Mouse (Mus musculus): ENCODE measurements around the gene Prkcz.

Prkcz gene

DNA sequence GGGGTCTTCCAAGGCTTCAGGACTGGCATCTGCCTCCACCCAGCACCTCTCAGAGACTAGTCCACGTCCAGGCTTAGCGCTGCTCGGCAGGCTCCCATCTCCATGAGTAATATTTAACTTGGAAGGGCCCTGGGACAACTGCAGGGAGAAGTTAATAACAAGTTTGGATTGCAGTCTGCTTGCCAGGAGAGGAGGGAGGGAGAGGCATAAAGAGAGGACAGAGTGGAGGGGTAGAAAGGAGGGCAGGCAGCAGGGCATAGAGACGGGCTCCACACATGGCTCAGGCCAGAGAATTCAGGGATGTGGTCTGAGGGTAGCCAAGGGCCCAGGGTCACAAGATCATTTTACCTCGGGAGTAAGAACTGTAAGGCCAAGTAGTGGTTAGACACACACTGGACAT, 122.9 kb downstream of the Prkcz start:
- DNase-seq, result no peak

DNA sequence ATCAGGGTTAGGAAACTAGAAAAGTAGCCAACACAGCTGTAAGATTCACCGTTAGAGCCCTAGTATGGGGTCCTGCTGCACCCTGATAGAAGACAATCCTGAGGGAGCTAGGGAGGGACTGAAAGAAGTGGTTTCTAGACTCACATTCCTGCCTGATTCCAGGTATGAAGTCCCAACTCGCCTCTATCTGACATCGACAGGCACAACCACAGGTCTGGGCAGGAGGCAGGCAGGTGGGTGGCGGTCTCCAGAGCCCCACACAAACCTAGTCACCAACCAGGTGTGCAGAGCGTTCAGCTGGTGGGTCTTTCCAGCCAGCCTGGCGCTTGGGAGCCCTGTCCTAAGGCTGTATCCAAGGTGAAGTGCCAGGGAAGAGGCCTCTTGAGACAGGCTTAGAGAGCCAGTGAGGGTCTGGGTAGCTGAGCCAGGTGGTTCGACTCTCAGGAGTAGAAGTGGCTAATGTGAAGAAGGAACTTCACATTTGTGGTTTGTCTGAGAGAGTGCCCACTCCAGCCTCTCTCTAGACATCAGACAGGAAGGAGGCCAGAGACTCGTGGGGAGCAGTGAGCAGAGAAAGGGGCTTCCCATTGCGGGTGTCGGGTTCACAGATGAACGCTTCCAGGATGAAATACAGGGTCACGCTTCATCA, 124.3 kb downstream of the Prkcz start:
- DNase-seq, result no peak

DNA sequence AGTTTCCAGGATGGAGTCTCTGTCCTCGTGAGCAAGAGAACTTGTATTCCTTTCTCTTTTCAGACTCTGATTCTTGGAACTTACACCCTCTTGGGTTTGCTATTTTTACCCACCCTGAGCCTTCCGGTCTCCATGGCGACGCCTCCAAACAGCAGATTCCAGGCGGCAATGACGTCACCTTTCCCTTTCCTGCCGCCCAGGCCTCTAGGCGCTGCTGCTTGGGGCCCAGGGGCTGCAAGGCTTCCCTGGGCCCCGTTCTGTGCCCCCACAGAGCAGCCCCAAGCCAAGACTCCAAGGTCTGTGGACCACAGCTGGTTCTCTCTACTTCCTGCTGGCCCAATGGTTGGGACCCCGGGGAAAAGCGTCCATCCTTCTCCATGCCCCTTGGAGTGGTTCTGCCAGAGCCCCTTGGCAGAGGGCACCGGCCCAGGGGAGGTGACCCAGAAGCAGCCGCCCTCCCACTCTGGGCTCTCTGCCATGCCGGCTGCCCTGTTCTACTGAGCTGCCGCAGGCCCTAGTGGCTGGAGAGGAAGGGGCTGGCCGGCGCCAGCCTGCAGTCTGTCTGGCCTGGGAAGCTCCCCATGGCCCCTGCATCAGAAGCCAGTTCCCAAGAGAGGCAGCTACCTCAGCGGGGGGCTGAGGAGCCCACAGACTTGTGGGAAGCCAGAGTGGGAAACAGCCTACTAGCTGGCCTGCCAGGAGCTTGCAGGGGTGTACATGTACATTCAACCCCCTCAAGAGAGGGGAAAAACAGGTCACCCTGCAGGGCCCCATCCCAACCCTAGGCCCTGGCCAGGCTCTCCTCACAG, 125.6 kb downstream of the Prkcz start:
- DNase-seq, result peak; percentile 87

DNA sequence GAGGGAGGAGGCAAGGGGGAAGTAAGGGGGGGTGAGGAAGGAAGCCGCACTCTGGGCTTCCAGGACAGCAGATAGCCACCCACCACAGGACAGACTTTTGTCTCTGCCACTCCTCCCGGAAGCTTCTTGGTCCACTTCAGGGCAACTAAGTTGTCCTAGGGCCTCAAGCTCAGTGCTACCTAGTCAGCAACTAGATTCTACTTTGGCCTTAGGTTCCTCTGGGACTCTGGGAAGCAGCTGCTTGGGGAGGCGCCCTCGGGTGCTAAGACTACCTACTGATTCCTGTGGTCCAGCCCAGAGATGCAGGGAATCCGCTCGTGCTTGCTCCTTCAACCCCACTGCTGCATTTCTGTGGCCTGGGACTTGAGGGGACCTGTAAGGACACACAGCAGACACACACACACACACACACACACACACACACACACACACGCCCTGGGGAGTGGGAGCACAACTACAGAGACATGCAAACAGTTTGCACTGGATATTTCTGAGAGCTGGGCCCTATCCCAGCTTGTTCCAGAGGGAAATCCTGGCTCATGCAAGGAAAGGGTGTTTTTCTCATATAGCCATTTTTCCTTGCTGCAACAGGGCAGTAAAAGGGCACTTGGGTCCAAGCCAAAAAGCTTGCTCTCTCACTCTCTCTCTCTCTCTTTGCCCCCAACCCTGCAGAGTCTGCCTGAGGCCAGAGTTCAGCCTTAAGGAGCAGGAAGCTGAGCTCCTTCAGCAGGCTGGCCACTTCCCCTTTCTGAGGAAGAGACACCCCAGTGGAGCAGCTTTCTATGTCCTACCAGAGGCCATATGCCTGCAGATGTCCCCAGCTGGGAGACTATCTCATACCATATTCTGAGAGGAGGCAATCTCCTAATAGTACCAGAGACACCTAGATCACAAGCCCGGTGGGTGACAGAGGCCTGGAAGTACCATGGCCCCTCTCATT, 126.5 kb downstream of the Prkcz start:
- DNase-seq, result peak; percentile 61

DNA sequence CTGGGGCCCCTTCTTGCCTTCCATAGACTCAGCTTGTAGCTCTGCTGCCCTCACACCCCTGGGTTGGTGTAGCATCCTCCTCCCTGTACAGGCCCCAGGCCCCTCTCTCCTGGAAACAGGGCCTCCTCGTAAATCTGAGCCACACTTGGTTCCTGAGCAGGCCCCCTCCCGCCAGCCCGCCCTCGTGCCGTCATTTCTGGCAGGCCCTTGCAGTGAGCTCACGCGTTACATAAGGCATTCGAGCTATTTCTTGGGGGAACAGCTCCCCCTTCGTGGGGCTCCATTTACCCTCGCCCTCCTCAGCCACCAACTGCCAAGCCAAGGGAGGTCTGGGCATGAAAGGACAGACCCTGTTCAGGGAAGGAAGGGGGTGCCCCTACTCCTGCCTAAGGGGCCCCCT, 127.3 kb downstream of the Prkcz start:
- peak; percentile 89 for DNase-seq

DNA sequence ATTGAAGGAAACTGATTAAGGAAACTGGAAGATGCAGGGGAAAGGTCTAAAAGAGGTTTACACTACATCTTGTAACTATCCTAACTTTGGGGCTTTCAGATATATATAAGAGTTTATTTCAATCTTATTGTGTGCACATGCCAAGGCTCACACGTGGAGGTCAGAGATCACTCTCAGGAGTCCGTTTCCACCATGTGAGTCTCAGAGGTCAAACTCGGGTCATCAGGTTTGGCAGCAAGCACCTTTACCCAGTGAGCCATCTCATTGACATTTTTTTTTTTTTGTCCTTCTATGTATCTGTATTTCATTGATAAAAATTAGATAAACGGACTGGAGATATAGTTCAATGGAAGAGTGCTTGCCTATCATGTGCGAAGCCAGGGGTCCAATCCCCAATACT, 132.7 kb downstream of the Prkcz start:
- no peak for DNase-seq

DNA sequence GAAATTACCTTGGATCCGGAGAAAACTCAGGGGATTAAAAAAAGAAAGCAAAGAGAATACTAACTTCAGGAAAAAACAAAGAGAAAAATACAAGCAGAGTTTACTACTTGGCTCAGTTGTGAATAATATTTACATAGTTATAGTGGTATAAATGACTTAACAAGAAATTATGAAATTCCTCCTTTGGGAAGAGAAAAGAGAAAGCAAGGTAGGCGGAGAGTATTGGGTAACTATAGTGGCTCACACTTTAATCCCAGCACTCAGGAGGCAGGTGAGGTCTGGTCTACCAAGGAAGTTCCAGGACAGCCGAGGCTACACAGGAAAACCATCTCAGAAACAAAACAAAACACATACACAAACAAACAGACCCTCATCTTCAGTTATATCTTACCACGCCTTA, 133.2 kb downstream of the Prkcz start:
- DNase-seq, result no peak

DNA sequence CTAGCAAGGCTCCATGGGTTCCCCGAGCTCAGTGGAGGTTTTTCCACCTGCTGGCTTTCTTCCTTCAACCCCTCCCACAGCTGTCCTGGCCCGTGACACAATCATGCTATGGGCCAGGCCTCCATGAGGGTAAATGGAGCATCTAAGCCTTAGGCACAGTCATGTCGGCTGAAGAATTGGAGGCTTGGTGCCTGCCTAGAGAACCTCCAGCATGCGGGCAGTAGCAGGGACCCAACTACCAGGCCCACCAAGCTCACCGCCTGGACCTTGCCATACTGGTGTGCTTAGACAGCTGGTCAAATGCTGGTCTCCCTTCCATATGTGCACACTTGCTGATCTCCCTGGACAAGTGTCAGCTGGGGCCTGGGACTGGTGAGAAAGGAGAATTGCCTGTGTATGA, 135.2 kb downstream of the Prkcz start:
- DNase-seq, result peak; percentile 44

DNA sequence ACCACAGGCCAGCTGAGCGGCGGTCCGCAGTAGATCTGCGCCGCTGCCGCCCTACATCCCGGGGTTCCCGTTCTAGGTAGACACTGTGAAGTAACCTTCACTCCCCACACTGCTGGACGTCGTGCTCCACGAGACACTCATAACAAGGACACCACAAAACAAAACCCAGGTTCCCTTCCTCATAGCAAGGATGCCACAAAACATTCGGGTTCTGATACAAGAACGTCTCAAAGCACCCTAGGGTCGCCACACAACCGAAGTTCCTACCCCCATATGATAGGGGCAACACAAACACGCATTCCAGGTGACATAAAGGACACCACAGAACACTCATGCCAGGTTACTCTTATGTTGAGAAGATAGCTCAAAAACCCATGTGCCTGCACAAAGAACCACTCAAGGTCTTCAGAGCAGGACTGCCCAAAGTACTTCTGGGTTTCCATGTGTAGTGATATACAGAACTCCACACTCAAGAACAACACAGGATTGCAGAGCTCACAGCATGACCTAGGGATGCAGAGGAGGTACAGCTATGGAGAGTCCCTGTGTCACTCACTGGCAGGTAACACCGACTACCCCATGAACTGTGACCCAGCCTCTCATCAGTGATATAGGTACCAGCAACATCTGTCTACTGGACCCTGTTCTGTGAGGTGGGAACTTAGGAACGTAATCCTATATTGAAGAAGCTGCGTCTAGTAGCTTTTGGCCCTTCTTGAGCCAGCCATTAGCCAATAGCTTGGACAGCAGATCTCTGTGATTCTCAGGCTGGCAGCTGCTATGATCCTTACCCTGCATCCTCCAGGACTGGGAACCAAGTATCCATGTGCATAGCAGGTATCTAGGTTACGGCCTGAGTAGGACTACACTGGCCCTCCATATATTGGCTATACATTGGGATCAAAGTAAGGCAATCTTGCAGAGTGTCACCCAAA, 137.3 kb downstream of the Prkcz start:
- DNase-seq, result peak; percentile 55

DNA sequence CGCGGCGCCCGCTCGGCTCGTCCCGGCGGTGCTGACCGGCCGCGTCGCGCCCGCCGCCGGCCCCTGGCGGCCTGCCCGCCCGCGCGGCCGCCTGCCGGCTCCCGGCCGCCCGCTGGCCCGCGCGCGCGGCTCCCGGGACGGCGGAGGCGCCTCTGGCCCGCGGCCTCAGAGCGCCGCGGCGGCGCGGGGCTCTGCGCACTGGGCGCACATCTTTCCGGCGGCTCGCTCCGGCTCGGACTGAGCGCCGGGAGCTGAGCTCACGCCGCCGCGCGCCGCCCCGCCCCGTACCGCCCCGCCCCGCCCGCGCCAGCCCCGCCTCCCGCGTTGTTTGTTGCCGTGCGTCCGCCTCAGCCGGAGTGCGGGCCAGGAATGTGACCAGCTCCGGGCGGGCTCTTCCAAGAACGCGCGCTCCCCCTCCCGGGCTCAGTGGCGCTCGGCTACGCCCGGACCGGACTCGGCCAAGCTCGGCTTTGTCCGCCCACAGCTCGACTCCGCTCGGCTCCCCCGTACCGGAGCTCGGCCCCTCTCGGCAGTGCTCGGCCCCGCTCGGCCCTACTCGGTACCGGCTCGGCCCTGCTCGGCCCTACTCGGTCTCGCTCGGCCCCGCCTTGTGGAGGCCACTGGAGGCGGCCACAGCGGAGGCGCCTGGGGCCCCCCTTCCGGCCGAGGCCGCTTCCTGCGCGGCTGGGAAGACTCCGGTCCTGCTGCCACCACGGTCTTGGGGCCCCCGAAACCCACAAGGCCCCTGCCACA, 138.1 kb downstream of the Prkcz start:
- DNase-seq, result peak; percentile 99

DNA sequence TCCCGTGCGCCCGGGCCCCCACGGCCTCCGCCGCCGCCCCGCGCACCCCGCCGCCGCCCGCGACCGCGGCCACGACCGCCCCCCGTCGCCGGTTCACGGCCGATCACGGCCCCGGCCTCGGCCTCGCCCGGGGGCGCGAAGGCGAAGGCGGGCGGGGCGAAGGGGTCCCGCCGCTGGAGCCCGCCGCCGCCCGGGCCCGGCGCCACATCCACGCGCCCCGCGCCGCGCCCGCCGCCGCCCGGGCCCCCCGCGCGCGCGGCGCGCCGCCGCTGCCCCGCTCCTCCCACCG, 138.7 kb downstream of the Prkcz start, which contains the start of gene Ski:
Ski (minus strand) TSS at position 41 of the 289 bp plus-strand sequence.
- no peak for DNase-seq

DNA sequence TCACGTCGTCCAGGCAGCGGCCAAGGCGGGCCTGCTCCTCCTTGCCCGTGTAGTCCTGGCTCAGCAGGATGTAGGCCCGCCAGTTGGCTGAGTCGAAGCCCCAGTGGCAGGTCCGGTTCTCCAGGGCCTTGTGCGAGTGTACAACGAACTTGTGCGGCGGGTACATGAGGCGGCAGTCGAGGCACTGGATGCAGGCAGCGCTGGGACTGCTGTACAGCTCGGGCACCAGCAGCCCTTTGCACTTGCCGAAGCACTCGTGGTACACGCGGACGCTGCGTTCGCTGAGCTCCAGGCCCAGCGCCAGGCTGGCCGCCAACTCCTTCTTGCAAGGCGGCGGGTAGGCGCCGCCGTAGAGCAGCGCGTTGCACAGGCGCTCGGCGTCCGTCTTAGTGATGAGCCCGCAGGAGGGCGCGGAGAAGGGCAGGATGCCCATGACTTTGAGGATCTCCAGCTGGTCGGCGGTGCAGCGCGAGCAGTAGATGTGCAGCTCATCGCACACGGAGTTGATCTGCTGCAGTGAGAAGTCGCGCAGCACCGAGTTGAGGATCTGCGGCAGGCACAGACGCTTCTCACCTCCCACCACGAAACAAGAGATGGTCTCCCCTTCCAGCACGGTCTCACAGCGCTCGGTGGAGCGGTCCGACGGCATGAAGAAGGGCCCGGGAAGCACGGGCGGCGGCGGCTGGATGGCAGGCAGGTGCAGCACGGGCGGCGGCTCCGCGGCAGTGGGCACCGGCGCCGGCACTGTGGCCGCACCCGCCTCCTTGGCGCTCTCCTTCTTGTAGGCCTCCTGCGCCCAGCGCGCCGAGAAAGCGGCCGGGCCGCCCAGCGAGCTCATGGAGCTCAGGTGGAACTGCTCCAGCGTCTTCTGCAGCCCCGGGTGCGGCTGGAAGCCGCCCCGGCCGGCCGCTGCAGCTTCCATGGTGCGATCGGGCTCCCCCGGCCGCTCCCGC, 139.3 kb downstream of the Prkcz start:
- DNase-seq, result peak; percentile 85

DNA sequence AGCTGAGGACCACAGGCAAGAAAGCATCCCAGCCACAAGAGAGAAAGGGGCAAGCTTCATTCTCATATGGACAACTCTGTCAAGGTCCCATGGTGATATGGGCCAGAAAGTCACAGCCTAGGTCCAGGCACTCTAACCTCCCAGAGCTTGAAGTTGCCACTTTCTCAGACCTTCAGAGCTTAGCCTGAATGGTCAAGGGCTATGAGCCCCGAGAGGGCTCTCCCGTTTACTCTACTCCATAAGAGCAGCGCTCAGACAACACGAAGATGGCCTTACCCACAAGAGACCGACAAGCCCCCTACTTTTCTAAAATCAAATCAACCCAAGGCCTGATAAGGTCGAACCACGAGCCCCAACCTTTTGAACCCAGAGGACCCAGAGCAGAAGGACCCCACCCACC, 140.1 kb downstream of the Prkcz start:
- DNase-seq, result no peak

DNA sequence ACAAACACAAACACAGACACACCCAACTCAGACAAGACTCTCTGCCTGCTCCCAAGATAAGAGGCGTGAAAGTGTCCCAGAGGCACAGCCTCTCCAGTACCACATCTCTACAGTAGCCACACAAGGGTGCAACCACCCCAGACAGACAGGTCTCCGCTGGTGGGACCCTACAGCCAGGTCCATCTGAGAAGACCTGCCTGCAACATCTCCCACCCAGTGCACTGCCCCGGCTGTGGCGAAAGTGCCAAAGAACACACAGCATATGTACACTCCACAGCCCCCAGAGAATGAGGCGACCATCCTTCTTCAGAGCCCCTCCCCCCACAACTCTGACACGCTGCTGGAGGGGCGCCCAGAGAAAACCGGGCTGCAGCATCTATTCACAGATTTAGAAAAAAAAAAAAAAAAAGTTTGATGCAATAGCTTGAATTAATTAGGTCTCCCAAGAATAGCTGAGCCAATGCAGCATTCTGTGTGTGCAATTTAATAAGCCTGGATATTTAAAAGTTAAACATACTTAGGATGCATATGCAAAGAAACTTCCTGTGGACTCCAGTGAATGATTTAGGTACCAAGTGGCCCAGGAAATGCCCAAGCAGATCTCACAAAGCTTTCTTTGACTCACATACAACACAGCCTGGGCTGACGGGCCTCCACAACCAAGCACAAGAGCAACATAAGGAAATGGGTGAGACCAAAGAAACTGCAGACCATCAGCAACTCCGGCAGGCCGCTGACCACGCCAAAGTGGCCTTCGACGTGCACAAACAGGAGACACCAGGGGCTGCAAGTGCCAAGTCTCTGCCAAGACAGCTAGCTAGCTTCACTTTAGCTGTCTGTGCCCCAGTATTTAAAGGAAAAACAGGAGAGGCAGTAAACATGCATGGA, 140.7 kb downstream of the Prkcz start:
- peak; percentile 65 for DNase-seq

DNA sequence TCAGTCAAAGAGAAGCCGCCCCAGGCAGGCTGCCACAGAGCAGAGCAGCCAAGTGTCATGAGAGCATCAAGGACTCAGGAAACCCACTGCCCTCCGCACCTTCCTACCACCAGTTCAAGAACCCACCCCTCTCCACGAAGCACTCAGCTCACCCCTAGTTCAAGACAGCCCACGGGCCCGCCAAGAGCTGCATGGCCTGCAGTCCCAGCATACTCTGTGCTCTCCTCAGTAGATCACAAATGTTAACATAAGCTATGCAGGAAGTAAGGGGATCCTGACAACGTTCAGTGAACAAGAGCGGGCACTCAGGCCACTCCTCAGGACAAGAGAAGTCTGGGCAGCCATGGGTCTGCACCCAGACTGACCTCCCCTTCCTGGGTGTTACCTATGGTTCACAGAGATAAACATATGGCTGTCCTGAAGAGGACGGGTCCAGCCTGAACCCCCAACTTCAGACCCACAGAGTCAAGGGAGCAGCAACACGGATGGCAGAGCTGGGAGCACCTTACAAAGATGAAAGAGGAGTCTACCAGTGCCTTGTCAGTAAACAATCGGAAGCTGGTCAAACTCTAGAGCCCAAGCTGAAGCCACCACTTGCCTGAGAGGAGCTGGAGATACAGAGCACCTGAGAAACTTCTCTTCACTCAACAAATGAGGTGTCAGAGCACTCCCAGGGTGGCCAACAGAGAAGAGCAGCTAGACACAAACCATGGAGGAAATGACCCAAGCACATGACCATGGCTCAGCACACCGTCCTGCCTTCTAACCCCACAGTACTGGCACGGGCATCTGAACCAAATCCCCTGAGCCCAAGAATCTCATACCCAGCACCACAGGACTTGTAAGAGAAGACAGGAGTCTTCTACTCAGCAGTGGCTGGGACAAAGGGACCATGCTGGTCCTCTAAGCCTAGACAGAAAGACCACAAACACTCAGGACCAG, 141.6 kb downstream of the Prkcz start:
- DNase-seq, result peak; percentile 55

DNA sequence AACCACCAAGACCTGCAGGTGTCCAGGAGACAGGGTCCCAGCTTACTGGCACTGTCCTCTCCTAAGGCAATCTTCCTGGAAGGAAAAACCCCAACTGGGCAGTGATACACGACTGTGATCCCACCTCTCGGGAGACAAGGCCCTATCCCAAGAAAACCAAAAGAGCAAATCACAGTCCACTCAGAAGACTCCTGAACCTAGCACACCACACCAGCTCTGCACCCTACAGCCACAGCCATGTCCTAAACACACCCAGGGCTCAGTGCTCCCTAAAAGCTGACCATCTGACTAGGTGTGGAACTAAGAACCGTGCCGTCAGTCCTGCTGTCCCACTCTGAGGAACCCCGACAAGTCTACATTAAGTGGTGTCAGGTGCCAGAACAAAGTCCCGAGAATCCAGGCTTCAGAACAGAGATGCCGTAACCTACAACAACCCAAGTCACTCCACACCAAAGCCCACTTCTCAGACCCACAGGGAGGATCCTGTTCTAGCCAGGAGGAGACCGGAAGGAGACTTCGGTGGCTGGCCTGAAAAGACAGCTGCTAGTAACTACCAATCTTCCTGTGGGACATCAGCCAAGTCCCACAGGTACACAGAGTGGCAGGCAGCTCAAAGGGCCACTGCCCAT, 142.9 kb downstream of the Prkcz start:
- no peak for DNase-seq

DNA sequence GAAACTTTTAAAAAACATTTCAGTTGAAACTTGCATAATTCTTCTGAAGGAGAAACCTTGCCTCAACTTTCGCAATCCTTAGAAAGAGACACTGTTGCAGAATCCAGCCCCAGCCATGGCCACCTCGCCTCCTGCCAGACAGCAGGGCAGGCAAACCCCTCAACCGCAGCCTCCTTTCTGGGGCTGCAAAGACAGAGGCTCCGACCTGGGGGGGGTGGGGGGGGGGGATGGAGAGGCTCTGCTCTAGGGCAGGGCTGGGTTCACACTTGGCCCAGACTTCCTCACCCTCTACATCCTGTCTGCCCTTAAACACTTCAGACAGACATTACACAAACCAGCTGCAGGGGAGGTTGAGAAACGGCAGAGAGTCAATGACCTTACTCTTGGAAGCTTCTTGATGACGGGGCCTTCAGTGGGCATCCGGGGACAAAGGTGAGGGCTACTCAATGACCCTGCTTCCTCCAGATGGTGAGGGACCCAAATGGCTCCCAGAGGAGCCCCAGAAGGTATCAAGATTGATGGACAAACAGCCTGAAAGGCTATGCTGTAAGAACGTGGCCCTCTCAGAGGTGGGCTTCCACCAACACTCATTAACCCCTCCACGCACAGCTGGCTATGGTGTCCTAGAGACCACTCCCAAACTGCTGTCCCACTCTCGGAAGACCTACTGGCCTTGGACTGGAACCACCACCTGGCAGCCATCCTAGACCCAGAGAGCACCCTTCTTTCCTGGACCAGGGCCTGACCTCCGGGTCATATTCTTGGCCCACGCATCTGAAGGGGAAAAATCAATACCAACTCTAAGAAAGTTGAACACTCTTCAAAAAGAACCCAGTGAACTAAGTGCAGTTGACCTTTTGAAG, 143.7 kb downstream of the Prkcz start:
- DNase-seq, result peak; percentile 60
